Mouse (Mus musculus) ES-E14 (cell line): ENCODE measurements around the gene Kcnd2.

ENCODE experiments used
- CHD2 ChIP-seq: IDR thresholded peaks from 2 replicates; pipeline ENCODE4 v1.6.1; 2014; ENCODE audit warnings: mild to moderate bottlenecking, low read depth, low read length, inconsistent platforms
- HCFC1 ChIP-seq: IDR thresholded peaks from 2 replicates; pipeline ENCODE4 v1.6.1; 2012; ENCODE audit warnings: low read length, inconsistent platforms, borderline replicate concordance; ENCODE audit not compliant: insufficient read depth
- MAFK ChIP-seq: IDR thresholded peaks from 2 replicates; pipeline ENCODE4 v1.6.1; 2014; ENCODE audit warnings: mild to moderate bottlenecking, low read depth, low read length, inconsistent platforms; ENCODE audit not compliant: insufficient read depth

DNA sequence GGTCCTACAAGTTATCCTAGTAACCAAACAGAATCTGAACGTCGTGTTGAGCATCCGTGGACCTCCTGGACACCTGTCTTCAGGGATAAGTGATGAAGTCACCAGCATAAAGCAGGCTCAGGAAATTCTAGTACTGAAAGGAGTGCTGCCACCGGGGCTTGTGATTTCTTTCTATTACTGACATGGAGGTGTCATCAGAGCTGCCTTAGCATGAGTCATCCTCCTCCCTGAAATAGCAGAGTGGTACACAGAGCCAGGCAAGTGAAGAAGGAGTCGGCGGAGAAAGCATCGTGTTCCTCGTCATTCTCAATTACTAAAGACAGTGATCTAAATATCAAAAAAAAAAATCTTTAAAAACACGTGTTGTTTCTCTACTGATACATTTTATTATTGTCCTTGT lies 336.2 kb downstream of the Kcnd2 start:
- TF ChIP-seq HCFC1 (no peak), MAFK (no peak), CHD2 (no peak)
